Mouse (Mus musculus) ES-Bruce4 (cell line): ENCODE results near the gene M6pr.

ENCODE experiments used
- CTCF ChIP-seq: IDR thresholded peaks from one replicate; pipeline ENCODE4 v1.8.1; 2011; ENCODE audit warnings: low read depth, low read length
- EP300 ChIP-seq: IDR thresholded peaks from 2 replicates; pipeline ENCODE4 v1.6.1; 2011; ENCODE audit warnings: low read depth, low read length; ENCODE audit not compliant: insufficient read depth
- POLR2A ChIP-seq: IDR thresholded peaks from one replicate; pipeline ENCODE4 v1.8.1; 2011; ENCODE audit warnings: low read length; ENCODE audit not compliant: insufficient read depth

DNA sequence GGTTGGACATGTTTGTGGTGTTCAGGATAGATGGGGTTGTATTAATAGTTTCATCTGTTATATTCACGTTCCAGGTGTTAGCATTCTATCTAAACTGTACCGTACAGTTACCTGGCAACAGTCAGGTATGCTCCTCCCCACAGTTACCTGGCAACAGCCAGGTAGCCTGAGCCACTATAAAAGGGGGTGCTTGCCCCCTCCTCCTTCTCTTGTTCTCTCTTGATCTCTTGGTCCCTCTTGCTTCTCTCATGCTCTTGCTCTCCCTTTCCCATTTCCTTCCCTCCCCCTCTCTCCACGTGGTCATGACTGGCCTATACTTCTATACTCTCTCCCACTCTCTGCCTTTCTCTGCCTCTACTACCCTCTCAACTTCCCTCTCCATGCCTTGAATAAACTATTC, 57.2 kb downstream of the M6pr start:
- TF ChIP-seq CTCF: no peak
- TF ChIP-seq EP300: no peak
- TF ChIP-seq POLR2A: no peak
